Mouse (Mus musculus): Measurements from ENCODE around the gene Bpifb1. TPM values are rescaled to one million over a fixed set of nuclear protein-coding genes. Genes with fewer than 3 reads are reported as not detected.

Gene Bpifb1
- total RNA-seq, 2 experiments from 2014 or later, result not detected

- no peak overlapping the region for H3K27ac ChIP-seq
- H3K4me3 ChIP-seq, result no peak overlapping the region
- intact Hi-C loops (cut with DNase I), result no loop called here
- no peak for DNase-seq
- TF ChIP-seq CTCF (IDR thresholded peaks at IDR 0.05), result no peak; the same call in 1 of the 2 replicates
Observed at GRCm38 (mm10) chr2:154187468-154187867, 3.1 kb upstream of the Bpifb1 start.

GRCm38 (mm10) chr2:154189877-154190434 lies 662 bp upstream of the Bpifb1 start:
- Histone ChIP-seq H3K4me3 (no peak overlapping the region), H3K27ac (no peak overlapping the region)
- intact Hi-C loops (cut with DNase I), result no loop called here
- no peak for TF ChIP-seq CTCF (IDR thresholded peaks at IDR 0.05)
- no peak for DNase-seq

- Histone ChIP-seq H3K4me3 (no peak overlapping the region), H3K27ac (no peak overlapping the region)
- DNase-seq, result no peak
- intact Hi-C loops (cut with DNase I), result no loop called here
- TF ChIP-seq CTCF (IDR thresholded peaks at IDR 0.05), result no peak
Observed at GRCm38 (mm10) chr2:154192141-154192540, 1.5 kb downstream of the Bpifb1 start.

- DNase-seq, result no peak
- intact Hi-C loops (cut with DNase I), result no loop called here
- no peak overlapping the region for H3K27ac ChIP-seq
- H3K4me3 ChIP-seq, result no peak overlapping the region
- TF ChIP-seq CTCF (IDR thresholded peaks at IDR 0.05), result no peak
Observed at GRCm38 (mm10) chr2:154193071-154193470, 2.5 kb downstream of the Bpifb1 start.

GRCm38 (mm10) chr2:154193994-154194504 lies 3.4 kb downstream of the Bpifb1 start:
- no peak for DNase-seq
- Histone ChIP-seq H3K4me3 (no peak overlapping the region), H3K27ac (no peak overlapping the region)
- intact Hi-C loops (cut with DNase I), result no loop called here
- no peak for TF ChIP-seq CTCF (IDR thresholded peaks at IDR 0.05)

- intact Hi-C loops (cut with DNase I), result no loop called here
- DNase-seq, result no peak
Observed at GRCm38 (mm10) chr2:154197036-154197435, 6.4 kb downstream of the Bpifb1 start.

GRCm38 (mm10) chr2:154204630-154205029 lies 14.0 kb downstream of the Bpifb1 start:
- no peak for DNase-seq
- Histone ChIP-seq H3K4me3 (no peak overlapping the region), H3K27ac (no peak overlapping the region)
- intact Hi-C loops (cut with DNase I), result no loop called here
- TF ChIP-seq CTCF (IDR thresholded peaks at IDR 0.05), result no peak

More at GRCm38 (mm10) chr2:154197036-154197435, 6.4 kb downstream of the Bpifb1 start:
- no peak for TF ChIP-seq CTCF (IDR thresholded peaks at IDR 0.05)
- Histone ChIP-seq H3K4me3 (no peak overlapping the region), H3K27ac (no peak overlapping the region)

- DNase-seq, result no peak
- intact Hi-C loops (cut with DNase I), result no loop called here
- Histone ChIP-seq H3K4me3 (no peak overlapping the region), H3K27ac (no peak overlapping the region)
- TF ChIP-seq CTCF (IDR thresholded peaks at IDR 0.05), result peak; percentile 63
Observed at GRCm38 (mm10) chr2:154206908-154207307, 16.3 kb downstream of the Bpifb1 start.

GRCm38 (mm10) chr2:154209112-154209511 lies 18.5 kb downstream of the Bpifb1 start:
- no peak overlapping the region for H3K27ac ChIP-seq
- peak; percentile 52 for TF ChIP-seq CTCF (IDR thresholded peaks at IDR 0.05)
- DNase-seq, result no peak
- H3K4me3 ChIP-seq, result no peak overlapping the region
- intact Hi-C loops (cut with DNase I), result no loop called here

GRCm38 (mm10) chr2:154211121-154211520 lies 20.5 kb downstream of the Bpifb1 start:
- DNase-seq, result no peak
- no peak overlapping the region for H3K27ac ChIP-seq
- intact Hi-C loops (cut with DNase I), result no loop called here
- no peak overlapping the region for H3K4me3 ChIP-seq
- TF ChIP-seq CTCF (IDR thresholded peaks at IDR 0.05), result no peak

GRCm38 (mm10) chr2:154211881-154212280 lies 21.3 kb downstream of the Bpifb1 start:
- H3K4me3 ChIP-seq, result no peak overlapping the region
- DNase-seq, result no peak
- intact Hi-C loops (cut with DNase I), result no loop called here
- H3K27ac ChIP-seq, result no peak overlapping the region
- TF ChIP-seq CTCF (IDR thresholded peaks at IDR 0.05), result no peak

- intact Hi-C loops (cut with DNase I), result loop anchor here (2.0 kb wide), 1 partner anchor 80 kb away; no protein-coding TSS in a partner anchor
- H3K27ac ChIP-seq, result no peak overlapping the region
- peak; percentile 87 for TF ChIP-seq CTCF (IDR thresholded peaks at IDR 0.05)
- DNase-seq, result peak; percentile 70
- H3K4me3 ChIP-seq, result no peak overlapping the region
Observed at GRCm38 (mm10) chr2:154215191-154215590, 24.6 kb downstream of the Bpifb1 start.

GRCm38 (mm10) chr2:154219950-154220349 lies 29.3 kb downstream of the Bpifb1 start:
- intact Hi-C loops (cut with DNase I), result no loop called here
- no peak overlapping the region for H3K4me3 ChIP-seq
- no peak overlapping the region for H3K27ac ChIP-seq
- DNase-seq, result no peak
- no peak for TF ChIP-seq CTCF (IDR thresholded peaks at IDR 0.05)

Data from gastrocnemius, adult 2 months (tissue).